Mouse (Mus musculus) brain, embryonic 18.5 days (tissue): ENCODE results near the gene Ubtf.

Source experiments
- DNase-seq: peaks from one replicate; pipeline ENCODE4 v3.0.0-alpha.2; 2012; ENCODE audit warnings: low read depth, low spot score

Ubtf gene

DNA sequence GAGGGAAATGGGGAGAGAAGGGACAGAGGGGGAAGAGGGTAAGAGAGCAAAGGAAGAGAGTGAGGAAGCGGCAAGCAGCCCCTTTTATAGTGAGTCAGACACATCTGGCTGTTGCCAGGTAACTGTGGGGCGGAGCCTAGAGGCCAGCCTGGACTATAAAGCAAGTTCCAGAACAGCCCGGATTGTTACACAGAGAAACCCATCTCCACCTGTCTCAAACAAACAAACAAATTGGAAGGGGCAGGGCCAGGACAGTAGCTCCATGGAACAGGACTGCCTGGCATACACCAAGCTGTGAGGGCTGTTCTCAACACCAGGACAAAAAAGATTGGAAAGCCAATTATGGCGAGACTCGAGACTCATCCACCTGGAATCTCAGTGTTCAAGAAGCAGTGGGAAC lies 27.4 kb upstream of the Ubtf start:
- no peak for DNase-seq

DNA sequence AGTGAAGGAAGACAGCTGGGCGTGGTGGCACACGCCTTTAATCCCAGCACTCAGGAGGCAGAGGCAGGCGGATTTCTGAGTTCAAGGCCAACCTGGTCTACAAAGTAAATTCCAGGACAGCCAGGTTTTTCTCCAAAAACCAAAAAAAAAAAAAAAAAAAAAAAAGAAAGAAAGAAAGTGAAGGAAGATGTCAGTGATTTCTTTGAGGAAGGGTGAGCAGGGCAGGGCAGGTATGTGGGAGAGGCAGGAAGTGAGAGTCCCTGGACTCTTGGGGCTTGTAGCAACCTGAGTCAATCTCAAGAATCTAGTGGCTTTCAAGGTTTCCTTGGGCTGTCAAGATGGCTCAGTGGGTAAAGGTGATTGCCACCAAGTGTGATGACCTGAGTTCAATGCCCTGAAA lies 24.9 kb upstream of the Ubtf start:
- DNase-seq: no peak

DNA sequence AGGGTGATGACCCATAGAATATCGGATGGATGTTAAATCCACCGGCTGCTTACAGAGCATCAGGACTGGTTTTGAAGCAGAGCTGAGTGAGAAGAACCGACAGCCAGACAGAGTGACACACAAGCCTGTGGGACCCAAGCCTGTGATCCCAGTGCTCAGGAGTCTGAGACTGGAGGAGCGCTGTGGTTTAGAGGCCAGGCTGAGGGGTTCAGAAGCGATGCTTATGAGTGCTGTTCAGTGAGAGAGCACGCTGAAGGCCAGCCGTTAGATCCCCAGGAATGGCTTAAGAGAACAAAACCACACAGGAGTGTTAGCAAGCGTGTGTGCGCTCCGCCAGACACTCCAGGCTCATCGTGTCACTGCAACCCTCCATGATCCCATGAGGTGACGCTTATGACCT lies 23.2 kb upstream of the Ubtf start:
- DNase-seq: no peak

DNA sequence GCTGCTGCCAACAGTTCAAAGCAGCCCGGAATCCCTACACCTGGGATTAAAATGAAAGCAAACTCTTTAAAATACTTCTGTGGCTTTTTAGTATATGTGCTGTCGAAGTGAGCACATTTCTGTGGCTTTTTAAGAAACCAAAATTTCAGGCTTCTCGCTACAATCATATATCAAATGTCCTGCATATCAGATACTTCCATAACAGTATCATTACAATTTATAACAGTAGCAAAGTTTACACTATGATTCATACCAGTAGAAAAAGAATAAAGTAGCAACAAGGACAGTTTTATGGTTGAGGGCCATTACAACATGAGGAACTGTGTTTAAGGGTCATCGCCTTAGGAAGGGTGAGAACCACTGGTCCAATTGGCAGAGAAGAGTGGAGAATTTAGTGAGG lies 21.6 kb upstream of the Ubtf start:
- DNase-seq: no peak

DNA sequence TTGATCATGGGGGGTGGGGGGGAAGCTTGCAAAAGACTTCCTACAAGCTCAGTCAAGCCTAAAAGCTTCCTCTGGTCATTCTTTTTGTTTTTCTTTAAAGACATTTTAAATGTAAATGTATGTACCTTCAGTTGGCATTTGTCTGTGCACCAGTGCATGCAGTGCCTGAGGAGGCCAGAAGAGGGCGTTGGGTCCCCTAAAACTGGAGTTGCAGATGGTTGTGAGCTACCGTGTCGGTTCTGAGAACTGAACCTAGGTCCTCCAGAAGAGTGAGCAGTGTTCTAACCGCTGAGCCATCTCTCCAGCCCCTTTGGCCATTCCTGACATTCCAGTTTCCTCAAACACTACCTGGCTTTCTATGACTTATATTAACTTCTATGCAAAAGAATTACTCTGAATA lies 20.1 kb upstream of the Ubtf start:
- no peak for DNase-seq

DNA sequence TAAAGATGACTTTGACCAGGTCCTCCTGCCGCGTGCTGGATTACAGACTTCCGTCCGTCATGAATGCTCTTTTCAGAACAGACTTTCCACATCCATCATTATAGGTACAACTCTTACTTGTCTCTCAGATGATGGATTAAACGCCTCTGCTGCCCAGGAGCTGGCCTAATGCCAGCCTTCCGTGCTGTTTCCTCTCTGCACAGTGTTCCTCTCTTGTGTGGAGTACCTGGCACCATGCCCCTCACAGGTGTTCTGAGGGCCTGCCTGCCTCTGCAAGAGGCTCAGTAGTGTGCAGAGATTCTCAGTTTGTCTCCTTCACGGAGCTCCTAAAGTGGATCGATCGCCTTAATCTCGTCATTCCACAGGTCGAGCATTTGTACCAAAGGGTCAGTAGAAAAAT lies 19.7 kb upstream of the Ubtf start:
- DNase-seq: no peak

DNA sequence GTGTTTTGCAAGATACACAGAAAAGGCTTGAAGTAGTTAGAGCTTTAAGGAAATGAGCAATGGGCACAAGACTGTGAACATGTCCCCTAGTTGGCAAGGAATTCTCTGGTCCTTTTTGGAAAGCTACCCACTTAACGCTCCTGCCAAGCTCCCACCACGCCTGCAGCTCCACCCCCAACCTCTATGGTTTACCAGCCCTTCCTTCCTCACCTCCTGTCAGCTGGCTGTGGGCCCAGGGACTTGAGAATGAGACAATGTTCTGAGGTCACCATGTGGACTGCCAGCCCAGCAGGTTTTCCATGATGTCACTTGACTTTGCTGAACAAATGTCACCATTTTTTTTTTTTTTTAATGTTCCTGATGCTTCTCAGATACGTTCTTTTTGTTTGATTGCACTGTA lies 19.0 kb upstream of the Ubtf start:
- DNase-seq: no peak

DNA sequence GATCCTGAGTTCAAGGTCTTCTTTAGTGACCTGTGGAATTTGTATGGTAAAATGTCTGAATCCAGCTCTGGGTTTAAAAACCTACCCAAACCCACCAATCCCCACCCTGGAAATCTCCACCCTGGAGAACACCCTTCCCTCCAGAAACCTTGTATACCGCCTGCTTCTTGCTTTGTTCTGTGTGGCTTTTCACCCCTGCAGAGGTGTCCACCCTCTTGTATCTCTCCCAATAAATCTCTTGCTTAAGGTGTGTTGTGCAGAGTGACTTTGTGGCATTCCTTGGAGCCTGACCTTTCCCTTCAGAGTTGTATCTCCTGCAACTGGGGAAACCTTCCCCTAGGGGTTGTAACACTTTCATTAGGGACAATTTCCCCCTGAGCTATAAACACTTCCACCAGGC lies 18.4 kb upstream of the Ubtf start:
- no peak for DNase-seq

DNA sequence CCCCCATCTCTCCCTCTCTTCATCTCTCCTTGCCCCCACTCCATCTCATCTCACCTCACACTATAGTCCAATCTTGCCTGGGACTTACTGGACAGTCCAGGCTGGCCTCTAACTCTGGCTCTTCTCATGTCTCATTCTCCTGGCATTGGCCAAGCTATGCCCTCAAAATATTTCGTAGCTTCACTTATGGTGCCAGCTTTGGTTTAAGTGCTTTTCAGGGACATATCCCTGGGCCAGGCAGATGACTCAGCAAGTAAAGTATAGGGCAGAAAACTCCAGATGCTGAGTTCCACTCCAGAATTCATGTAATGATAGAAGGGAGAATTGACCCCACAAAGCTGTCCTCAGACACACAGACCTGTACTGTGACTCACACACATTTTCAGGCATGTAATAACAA lies 16.6 kb upstream of the Ubtf start:
- DNase-seq: no peak

DNA sequence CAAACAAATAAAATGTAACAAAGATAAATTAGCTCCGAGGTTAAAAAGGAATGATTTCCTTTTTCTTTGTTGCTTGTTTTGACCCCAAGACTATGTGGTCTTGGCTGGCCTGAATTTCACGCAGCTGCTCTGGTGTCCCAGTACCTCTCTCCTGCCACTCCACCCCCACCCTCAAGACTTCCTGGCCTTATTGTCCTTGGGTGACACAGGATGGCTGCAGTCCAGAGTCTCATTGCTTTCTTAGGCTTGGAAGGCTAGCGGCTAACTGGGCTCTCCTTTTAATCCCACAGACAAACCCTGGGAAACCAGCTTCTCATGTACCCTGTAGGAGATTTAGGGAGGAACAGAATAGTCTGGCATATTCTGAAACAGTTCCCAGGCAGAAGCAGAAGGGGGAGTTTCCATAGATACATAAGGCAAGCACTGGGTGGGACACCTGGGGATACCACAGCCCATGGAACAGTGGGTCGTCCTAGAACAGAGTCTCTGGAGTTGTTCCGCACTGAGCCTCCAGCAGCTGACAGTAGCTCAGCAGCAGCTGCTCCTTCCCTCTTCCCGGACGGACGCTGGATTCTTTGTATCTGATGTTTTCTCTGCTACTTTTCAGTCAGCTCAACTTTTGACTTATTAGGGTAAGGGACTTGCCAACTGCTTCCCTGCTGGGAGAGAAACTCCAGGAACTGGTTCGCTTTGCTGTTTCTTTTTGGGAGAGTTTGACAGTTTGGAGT lies 15.6 kb upstream of the Ubtf start:
- DNase-seq: no peak

DNA sequence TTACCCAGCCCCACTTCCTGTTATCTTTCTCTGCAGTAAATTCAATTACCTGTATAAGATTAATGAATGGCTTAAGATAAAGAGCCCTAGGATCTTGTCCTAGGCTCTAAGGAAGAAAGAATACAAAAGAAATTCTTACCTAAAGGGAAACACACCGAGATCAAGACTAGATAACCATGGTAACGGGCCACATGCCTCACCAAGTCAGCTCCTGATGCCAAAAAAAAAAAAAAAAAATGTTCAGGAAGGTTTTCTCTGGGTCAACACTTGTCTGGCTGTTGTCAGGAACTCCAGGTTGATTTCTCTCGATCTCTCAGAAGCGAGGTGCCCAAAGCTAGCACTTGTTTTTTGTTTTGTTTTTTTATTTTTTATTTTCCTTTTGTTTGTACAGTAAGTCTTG lies 14.5 kb upstream of the Ubtf start:
- DNase-seq: no peak

DNA sequence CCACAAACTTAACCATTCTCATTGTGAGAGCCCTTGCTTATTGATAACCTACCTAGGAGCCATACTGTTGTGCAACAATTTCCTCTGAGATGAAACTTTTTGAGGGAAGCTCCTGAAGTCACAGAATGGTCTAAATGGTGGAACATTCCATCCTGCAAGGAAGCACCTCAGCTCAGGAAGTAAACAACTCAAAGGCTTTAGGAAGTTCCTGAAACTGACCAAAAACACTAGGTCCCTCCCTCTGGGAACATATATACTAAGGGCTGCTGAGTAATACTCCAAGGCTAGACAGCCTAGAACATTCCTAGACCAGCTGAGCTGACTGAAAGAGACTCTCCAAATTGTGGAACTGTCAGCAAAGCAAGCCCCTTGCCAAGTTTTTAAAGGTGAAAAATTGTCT lies 13.5 kb upstream of the Ubtf start:
- no peak for DNase-seq

DNA sequence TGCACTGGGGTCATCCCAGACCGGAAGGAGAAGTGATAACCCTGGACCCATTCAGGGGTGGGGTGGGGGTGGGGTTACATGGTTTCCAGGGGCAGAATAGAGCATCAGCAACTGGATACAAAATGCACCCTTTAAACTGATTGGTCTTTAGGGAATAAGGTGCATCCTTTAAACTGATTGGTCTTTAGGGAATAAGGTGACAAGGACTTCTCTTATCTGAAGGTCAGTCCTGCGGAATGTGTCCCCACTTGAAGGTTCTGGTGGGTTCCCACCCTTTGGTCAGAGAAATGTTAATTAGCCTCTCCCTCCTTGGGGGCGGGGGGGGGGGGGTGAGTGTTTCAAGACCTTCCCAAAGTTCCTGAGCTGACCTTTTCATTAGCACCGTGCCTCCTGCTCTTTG lies 12.3 kb upstream of the Ubtf start:
- DNase-seq: no peak

DNA sequence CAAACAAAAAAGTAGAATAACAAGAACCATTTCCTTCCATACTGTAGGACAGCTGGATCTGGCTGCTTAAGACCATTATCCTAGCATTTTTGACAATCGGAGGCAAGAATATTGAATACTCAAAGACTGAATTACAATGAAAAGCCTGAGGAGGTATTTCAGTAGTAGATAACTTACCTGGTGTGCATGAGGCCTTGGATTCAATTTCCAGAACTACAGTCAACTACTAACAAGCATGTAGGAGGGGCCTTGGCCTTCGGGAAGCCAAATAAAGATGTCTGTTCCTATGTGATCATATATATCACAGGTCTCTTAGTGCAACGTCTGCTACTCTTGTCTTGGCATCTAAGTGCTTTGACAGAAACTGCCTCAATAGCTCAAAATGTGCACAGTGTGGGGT lies 10.5 kb upstream of the Ubtf start:
- no peak for DNase-seq

DNA sequence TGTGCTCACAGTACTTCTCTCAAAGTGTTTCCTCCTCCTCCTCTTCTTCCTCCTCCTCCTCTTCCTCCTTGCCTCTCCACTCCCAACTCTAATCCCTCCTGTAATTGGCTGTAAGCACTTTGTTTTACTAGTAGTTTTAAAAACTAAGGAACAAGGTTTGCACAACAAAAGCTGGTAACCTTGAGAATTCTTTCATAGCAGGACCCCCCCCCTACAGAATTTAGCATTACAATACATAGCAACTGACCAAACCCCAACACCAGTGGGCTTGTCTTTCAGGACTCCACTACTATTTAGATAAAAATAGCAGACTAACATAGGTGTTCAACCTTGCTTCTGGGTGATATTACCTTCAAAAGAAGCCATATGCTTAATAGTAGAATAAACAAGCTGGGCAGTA lies 10.0 kb upstream of the Ubtf start:
- DNase-seq: no peak

DNA sequence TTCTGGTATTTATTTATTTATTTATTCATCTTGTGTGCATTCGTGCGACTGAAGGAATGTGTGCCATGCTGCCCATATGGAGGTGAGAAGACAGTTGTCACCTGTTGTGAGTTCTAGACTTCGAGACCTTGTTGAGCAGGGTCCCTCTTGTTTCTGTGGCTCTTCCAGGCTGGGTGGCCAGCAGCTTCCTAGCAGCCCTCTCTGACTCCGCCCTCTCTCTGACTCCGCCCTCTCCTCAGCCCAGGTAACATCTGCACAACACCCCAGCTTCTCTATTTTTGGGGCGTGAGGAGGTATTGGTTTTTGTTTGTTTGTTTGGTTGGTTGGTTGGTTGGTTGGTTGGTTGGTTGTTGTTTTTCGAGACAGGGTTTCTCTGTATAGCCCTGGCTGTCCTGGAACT lies 8.3 kb upstream of the Ubtf start:
- no peak for DNase-seq

DNA sequence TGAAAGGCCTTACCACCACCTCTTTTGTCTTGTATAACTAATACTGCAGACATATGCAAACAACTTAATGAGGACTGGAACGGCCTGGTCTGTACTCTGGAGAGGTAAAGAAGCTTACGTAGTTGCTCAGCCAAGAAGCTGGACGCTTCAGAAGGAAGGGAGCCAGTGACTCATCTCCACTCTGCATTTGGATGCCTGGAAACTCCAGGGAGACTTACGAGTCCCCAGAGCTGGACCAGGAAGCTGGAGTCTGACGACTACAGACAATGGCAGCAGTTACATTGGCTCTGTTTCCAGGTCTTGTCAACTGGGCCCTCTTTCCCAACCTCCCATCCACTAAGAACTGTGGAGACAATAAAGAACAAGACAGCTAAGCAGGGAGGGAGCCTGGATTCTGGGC lies 7.7 kb upstream of the Ubtf start:
- DNase-seq: no peak

DNA sequence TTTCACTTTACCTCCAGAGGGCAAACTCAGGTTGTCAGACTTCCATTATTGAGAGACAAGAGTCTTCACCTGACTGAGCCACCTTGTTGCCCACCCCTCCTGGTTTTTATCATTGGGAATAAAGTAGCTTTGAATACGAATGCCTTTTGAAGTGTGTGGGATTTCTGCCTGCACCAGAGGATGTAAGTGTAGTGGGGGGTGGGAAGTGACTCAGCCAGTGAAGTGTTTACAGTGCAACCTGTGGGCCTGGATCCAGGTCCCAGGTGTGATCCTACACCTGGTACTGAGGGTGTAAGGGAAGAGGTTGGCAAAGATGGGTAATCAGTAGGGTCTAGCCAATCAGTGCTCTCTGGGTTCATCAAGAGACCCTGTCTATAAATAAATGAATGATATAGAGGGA lies 4.0 kb upstream of the Ubtf start:
- no peak for DNase-seq

DNA sequence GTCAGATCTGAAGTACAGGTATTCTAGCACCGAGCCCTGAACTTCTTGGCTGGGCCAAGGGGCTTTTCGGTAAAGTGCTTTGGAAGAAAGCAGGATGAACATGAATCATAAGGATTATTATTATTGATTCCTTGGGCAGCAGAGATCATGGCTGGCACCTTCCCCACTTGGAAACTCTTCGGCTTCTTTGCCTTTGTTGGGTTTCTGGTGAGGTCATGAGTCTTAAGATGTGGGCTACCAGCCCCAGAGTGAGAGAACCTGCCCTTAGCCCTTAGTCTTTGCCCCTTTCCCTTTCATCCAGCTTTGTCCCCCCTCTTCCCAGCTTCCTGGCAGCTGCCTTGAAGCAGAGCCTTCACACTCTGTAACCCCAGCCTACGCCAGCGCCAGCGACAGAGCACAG lies 2.4 kb upstream of the Ubtf start:
- no peak for DNase-seq

DNA sequence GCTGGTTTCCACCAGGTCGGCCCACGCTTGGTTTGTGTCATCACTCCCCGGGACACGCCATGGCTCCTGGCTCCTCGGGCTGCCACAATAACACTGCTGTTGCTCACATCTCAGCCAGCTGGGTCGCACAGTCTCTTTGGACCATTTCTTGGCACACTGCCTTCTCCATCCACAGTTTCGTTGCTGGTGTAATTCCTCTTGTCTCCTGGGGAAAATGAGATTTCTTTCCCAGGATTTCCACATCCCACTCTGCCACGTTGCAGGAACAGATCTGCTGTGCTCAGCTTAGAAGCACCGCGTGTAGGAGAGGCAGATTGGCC lies 1.1 kb upstream of the Ubtf start:
- DNase-seq: no peak

DNA sequence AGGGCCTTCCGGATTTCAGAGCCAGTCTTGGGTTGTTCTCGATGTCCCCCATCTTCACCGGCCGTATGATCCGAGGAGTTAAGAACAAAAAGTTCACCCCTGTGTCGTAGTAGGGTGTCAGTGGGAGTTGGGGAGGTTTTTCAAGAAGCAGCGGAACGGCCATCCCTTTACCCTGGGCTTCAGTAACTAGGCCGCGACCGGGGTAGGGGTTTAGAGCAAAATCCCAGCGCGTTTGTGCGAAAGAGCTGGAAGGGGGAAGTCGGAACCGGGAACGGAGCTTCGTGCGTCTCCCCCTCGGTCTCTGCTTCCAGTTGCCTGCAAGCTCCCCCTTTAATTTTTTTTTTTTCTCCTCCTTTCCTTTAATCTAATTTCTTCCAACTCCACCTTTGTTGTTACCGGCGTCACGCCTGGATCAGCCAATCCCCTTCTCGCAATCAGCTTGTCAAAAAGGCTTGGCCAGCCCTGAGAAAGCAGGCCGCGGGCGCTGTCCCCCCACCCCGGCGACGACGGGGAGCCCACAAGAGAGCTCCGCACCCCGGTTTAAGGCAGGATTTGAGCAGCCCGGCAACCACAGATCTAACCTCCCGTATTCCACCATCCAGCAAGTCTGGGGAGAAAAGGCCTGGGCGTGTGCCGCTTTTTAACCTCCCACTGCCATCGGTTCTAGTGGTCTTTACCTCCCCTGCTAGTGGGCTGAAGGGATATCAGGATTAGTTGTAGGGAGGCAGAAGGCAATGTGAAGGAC lies 571 bp upstream of the Ubtf start:
- DNase-seq: peak; percentile 90

DNA sequence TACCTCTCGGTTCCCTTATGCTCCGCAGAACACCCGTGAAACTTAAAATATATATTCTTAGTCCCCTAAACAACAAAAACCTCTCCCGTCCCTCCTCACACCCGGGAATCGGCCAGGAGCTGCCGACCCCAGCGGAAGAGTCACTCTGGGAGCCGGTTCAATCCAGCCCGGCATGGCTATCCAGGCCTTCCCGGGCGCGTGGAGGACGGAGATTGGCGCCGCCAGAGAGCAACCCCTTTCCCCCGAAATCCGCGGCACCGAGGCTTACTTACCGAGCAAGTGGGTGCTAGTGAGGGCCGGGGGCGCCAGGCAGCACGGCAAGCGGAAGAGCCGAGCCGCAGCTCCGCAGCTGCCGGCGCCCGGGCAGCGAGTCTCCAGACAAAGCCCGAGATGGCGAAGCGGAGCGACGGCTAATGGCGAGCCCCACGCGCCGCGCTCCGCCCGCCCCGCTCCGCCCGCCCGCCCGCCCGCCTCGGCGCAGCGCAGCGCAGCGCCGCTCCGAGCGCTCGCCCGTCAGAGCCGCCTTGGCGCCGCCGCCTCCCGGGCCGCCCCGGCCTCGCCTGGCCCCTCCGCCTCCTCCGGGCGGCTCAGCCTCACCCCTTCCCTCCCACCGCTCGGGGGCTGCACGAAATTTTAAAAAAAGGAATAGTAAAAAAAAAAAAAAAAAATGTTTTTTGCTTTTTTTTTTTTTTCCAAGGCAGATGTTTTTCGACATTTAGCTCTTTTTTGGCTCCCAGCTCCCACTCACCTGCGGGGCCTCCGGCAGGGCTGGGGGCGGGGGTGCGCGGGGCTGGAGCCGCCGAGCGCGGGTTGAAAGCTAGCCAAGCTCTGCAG lies 749 bp downstream of the Ubtf start:
- no peak for DNase-seq
